Mouse (Mus musculus) right cerebral cortex, adult 18-20 months (tissue): Measurements from ENCODE around the gene Acap1.
A peak's percentile ranks its signal among the peaks of the same experiment; 100 is the strongest.
"Not testable (repeated sequence)": the region's sequence is repeated elsewhere in the genome, so short reads cannot be mapped to it uniquely, and the experiment has no call there.

Source experiments
- DNase-seq: peaks from one replicate; pipeline ENCODE4 v3.0.0; 2022; ENCODE audit warnings: mixed read lengths

Acap1 gene

GRCm38 (mm10) chr11:69895291-69895690 is at the start of gene Acap1:
Gene Acap1, minus strand, starts transcription at chr11:69895539.
- DNase-seq = no peak

DNA sequence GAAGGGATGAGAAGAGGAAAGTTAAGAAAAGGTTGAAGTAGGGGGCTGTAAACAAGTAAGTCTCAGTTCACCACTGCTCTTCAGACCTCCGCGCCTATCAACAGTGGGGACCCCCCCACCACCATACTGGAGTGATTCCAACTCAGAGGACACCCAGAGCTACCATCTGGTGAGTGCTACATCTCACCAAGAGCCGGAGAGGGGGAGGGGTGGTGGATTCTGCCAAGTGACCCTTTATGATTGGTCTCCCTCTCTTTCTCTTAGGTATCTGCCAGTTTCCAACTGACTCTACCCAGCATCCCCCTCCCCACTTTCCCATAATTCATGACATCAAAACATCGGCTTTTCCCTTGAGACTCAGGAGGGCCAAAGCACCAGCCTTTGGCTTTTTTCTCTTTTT is 45.6 kb upstream of the Acap1 start:
- DNase-seq = no peak

DNA sequence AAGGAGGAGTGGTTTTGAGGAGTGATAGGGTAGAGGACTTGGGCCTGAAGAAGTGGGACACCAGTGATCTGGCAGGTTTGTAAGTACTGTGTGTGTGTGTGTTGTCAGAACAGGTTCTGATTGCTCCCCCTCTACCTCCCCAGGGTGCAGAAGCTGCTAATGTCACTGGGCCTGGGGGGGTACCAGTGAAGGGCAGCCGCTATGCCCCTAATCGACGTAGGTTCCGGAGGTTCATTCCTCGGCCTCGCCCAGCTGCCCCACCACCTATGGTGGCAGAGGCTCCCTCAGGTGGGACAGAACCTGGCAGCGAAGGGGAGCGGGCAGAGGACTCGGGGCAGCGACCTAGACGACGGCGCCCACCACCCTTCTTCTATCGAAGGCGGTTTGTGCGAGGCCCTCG is 44.4 kb upstream of the Acap1 start:
- DNase-seq = no peak

DNA sequence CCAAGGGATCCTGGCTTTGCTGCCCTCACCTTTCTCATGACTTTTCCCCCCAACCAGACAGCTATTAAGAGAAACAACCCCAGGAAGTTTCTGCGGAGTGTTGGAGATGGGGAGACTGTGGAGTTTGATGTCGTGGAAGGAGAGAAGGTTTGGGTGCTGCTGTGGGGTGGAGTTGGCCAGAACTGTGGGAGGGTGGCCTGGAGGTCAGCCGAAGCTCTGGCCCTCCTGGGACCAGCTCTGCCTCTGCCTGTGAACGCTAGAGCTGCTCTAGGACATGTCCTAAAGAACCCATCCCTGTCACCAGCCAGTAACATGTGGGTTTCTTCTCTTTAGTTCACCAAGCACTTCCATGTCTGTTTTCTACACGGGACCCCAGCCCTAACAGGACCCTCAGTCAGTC is 43.8 kb upstream of the Acap1 start:
- DNase-seq = no peak

GRCm38 (mm10) chr11:69938401-69938979 is 43.2 kb upstream of the Acap1 start:
- DNase-seq = no peak

DNA sequence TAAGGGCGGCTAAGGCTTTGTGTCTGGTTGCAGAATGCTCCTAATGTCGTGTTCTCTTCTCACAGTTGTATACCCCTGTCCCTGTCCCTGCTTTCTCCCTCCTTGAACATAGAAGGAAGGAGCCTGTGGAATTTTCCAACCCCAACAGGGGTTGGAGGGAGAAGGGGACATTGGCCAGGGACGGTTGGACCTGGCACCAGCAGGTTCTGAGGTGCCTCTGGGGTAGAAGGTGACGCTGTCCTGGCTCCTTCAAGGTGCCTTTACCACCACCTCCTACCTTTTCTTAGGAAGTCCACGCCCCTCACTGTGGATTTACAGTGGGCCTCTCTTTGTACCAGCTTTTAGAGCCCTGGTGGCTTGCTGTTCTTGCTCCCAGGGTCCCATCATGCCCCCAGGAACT is 42.5 kb upstream of the Acap1 start:
- DNase-seq = no peak

DNA sequence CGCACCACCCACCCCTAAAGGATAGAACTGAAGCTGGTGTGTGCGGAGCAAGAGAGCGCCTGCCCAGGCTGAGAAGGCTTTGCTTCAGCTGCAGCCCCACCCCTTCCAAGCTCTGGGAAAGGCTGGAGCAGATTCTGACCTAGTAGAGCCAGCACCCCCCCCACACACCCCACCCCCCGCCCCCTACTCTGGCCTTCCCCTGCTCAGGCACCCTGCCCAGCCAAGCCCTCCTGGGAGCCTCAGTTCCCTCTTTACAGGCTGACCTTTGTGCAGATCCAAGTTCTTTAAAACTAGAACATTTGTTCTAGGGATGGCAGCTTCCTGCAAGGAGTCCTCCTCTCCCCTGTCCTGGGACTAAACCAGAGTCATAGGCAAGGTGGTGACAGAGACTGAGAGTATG is 42.0 kb upstream of the Acap1 start:
- DNase-seq = no peak

DNA sequence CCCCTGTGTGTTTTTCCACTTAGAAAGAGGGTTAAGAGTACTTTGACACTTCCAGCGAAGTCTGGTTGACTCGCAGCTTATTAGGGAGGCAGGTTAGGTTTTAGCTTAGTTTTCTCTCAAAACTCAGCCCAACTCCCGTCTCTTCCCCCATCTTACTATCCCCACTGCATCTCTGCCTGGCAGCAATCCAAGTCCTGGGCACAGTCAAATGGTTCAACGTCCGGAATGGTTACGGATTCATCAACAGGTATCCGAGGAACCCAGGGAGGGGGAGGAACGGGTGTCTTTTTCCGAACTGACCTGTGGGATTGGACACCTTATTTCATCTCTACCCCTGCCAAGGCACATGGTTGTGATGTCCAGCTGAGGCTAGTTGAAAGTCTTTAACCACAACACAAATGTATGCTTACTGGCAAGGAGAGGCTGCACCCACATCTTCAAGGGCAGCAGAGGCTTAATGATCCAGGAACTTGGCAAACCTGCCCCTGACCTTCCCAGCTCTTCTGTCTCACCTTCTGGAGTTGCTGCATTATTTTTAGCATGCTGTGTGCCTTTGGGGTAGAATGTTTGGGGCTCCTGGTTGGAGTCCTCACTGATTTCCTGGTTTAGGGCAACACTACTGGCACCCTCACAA is 41.5 kb upstream of the Acap1 start:
- DNase-seq = no peak

- DNase-seq = no peak
Measured at GRCm38 (mm10) chr11:69936156-69936555, 40.8 kb upstream of the Acap1 start.

DNA sequence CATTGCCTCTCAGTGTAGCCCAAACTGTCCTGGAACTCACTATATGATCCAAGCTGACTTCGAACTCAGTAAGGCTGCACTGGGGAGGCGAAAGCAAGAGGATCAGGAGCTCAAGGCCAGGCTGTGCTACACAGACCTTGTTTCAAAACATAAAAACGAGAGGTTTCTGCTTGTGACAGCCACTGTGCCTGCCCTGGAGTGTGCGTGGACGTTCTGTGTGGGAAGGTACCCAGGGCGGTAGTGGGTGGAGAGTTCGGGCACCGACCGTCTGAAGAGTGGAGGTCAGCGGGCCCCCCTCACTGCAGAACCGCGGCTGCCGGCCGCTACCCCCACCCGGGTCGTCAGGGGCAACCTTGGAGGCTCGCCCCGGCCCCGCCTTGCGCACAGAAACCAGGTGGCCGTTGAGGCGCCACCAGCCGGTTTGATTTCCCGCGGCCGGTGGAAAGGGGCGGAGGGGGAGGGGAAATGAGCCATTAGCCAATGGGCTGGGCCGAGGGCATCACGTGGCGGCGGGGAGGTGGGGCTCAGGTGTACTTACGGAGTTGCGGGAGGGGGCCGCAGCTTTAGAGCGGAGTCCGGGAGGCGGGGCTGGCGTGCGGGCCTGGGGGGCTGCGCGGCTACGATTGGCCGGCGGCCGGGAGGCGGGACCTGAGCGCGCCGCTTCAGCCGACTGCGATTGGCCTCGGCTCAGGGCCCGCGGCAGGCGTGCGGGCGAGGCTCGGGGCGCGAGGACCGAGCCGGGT is 40.0 kb upstream of the Acap1 start, which contains the start of gene Ybx2:
Gene Ybx2 (plus strand): TSS at position 660 of the 743 bp plus-strand sequence.
- peak; percentile 89 for DNase-seq

DNA sequence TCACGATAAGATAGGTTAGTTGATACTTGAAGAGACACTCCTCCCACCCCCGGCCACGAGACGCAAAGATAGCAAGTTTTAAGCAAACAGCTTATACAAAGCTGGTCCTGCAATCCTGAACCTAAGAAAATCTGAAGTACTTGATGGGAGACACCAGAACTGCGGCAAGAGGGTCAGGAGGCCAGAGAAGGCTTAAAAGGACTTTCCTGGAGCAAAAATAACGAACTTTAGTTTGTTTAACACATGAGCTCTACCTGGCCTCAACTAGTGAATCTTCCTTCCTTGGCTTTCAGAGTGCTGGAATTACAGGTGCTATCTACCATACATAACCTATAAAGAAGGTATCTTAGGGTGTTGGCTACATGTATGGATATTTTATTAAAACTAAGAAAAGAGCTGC is 39.3 kb upstream of the Acap1 start:
- no peak for DNase-seq

DNA sequence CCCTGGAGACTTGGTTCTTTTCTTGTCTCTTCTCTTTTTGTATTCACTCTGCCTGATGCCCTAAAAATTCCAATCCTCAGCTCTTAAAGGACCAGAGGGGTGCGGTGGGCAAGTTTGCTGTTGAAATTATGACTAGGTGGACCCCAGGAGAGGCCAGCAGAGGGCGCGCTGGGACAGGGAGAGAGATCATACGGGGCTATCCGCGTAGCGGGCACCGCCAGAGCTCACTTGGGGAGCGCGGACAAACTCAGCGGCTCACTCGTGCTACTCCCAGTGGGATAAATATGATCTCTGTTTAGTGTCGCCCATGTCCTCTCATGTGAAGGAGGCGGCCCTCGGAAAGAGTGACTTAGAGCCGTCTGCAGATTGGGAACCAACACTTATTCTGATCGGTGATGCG is 38.8 kb upstream of the Acap1 start:
- peak; percentile 84 for DNase-seq

DNA sequence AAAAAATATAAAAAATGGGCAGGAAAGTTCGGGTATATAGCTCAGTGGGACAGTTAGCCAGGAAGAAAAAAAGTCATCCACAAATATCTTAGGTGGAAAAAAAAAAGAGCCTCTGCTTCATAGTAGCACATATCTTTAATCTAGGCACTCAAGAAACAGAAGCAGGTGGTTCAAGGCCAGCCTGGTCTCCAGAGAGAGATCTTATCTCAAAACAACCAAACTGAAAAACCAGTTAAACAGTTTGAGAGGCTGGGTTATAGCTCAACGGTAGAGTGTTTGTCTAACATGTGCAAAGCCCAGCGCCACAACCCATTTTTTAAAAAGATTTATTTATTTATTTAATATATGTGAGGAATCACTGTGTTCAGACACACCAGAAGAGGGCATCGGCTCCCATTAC is 37.7 kb upstream of the Acap1 start:
- DNase-seq = no peak

DNA sequence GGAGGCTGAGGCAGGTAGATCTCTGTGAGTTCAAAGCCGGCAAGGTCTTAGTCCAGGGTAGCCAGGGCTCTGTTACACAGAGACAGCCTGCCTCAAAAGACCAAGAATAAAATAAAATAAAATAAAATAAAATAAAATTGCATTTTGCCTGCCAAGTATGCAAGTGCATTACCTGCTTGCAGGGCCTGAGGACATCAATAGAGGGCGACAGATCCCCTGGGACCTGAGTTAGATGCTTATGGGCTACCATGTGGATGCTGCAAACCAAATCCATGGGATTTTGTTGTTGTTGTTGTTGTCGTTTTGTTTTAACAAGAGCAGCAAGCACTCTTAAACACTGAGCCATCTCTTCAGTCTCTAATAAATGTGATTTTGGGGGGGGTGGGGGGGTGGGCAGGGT is 36.9 kb upstream of the Acap1 start:
- no peak for DNase-seq

GRCm38 (mm10) chr11:69931769-69932168 is 36.4 kb upstream of the Acap1 start:
- no peak for DNase-seq

DNA sequence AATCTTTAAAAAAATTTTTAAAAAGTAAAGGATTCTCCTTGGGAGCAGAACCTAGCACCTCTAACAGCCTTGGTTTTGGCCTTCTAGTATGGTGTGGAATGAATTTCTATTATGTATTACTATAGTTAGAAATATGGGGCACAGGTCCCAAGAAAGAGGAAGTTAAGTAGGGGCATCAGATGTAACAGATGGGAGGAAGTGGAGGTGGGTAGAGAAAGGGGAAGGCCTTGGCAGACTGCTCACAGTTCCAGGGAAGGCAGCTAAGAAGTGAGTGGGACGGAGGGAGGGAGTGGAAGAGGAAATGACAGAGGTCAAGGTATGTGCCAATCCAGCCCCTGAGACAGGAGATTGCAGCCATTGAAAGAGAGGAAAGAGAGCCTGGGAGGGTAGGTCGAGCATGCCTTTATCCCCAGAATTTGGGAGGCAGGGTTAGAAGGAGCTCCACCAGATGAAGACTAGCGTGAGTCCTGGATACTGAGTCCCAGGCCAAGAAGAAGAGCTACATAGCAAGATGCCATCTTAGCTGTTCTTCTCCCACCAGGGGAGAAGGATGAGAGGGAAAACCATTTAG is 35.7 kb upstream of the Acap1 start:
- no peak for DNase-seq

DNA sequence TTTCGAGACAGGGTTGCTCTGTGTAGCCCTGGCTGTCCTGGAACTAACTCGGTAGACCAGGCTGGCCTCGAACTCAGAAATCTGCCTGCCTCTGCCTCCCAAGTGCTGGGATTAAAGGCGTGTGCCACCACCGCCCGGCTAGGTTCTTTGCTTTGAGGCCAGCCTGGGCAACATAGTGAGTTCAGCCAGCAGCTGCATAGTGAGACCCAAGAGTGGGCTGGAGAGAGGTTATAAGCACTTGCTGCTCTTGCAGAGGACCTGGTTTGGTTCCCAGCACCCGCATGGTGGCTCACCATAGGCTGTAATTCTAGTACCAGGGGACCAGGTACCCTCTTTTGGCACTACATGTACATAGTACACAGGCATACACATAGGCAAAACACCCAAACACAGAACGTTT is 34.8 kb upstream of the Acap1 start:
- not testable (repeated sequence) for DNase-seq

DNA sequence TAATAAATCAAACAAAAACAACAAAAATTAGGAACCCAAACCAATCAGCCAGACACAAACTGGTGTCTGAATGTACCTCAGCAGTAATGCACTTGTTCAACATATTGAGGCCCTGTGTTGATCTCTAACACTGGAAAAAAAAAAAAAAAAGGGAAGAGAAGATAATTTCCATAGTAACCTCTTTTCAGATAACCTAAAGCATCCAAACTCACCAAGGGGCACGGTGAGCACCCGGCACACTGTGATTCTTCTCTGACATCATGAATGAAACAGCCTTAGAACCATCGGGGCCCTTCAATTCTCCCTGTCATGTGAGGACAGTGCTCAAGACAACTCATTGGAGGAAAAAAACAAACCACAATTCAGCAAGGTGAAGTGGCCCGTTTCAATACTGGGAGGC is 34.4 kb upstream of the Acap1 start:
- no peak for DNase-seq

GRCm38 (mm10) chr11:69927501-69927900 is 32.2 kb upstream of the Acap1 start:
- DNase-seq = no peak

- no peak for DNase-seq
Measured at GRCm38 (mm10) chr11:69922796-69923195, 27.5 kb upstream of the Acap1 start.

DNA sequence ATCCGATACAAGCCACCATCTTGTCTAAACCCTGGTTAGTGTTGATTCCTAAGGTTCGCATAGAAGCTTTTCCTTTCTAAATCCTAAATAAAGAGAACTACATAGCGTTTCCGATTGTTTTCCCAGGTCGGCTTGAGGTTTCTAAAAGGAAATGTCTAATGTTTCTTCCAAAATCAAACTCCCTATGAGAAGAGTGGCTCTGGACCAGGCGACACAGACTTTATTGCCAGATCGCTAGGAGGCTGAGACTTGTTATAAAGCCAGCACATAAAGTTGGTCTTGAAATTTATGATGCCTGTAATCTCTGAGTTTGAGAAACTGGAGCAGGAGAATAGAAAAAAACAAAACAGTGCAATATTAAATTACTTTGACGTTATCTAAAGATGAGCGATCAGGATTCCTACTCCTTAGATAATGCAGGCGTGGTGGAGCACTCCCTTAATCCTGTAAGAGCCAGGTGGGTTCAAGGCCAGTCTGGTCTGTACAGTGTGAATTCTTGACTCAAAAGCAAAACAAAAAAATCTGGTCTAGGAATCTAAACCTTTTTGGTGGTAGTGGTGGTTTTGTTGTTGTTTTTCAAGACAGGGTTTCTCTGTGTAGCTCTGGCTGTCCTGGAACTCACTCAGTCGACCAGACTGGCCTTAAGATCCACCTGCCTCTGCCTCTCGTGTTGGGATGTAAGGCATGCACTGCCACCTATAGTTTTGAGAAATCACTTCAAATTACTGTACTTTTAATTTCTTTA is 26.8 kb upstream of the Acap1 start:
- DNase-seq = no peak

- DNase-seq = peak; percentile 100
Measured at GRCm38 (mm10) chr11:69921114-69922011, 26.0 kb upstream of the Acap1 start, which contains the start of gene Eif5a. Gene Eif5a, minus strand, starts transcription at chr11:69921958.
